Mouse (Mus musculus): Measurements from ENCODE around the gene Gpr176. TPM values are rescaled to one million over a fixed set of nuclear protein-coding genes. Genes with fewer than 3 reads are reported as not detected.
A peak's percentile ranks its signal among the peaks of the same experiment; 100 is the strongest.

Gene Gpr176
- polyA plus RNA-seq, 1 experiment = 2.4 TPM

- TF ChIP-seq POLR2A (IDR thresholded peaks at IDR 0.05; ENCODE audit: borderline replicate concordance, low read depth, low read length) (no peak), CTCF (IDR thresholded peaks at IDR 0.05; ENCODE audit: low read depth, low read length) (no peak)
- H3K4me1 ChIP-seq (ENCODE audit: control insufficient read depth, insufficient read depth, low read length) = peaks cover 3% of the 10 kb centered on the region
- H3K4me3 ChIP-seq (ENCODE audit: insufficient read depth, low read length) = no peak overlapping the region
- H3K27ac ChIP-seq (ENCODE audit: insufficient read depth, low read depth, low read length) = no peak overlapping the region
These were observed 28.9 kb upstream of the Gpr176 start for GRCm38 (mm10) chr2:118401834-118402727.

- no peak for TF ChIP-seq CTCF (IDR thresholded peaks at IDR 0.05; ENCODE audit: low read depth, low read length)
- TF ChIP-seq POLR2A (IDR thresholded peaks at IDR 0.05; ENCODE audit: borderline replicate concordance, low read depth, low read length) = no peak
- peaks cover 3% of the 10 kb centered on the region for H3K4me1 ChIP-seq (ENCODE audit: control insufficient read depth, insufficient read depth, low read length)
- no peak overlapping the region for H3K4me3 ChIP-seq (ENCODE audit: insufficient read depth, low read length)
- no peak overlapping the region for H3K27ac ChIP-seq (ENCODE audit: insufficient read depth, low read depth, low read length)
These were observed 26.5 kb upstream of the Gpr176 start for GRCm38 (mm10) chr2:118399751-118400150.

GRCm38 (mm10) chr2:118391201-118391600, 18.0 kb upstream of the Gpr176 start:
- TF ChIP-seq POLR2A (IDR thresholded peaks at IDR 0.05; ENCODE audit: borderline replicate concordance, low read depth, low read length) = no peak
- no peak for TF ChIP-seq CTCF (IDR thresholded peaks at IDR 0.05; ENCODE audit: low read depth, low read length)
- Histone ChIP-seq H3K4me3 (ENCODE audit: insufficient read depth, low read length) (no peak overlapping the region), H3K4me1 (ENCODE audit: control insufficient read depth, insufficient read depth, low read length) (peaks cover 12% of the 10 kb centered on the region), H3K27ac (ENCODE audit: insufficient read depth, low read depth, low read length) (no peak overlapping the region; the same call in 1 of the 2 replicates)

GRCm38 (mm10) chr2:118390072-118390471, 16.9 kb upstream of the Gpr176 start:
- Histone ChIP-seq H3K4me3 (ENCODE audit: insufficient read depth, low read length) (peak overlapping the region; percentile 37), H3K4me1 (ENCODE audit: control insufficient read depth, insufficient read depth, low read length) (peaks cover 12% of the 10 kb centered on the region), H3K27ac (ENCODE audit: insufficient read depth, low read depth, low read length) (peak overlapping the region; percentile 49)
- TF ChIP-seq POLR2A (IDR thresholded peaks at IDR 0.05; ENCODE audit: borderline replicate concordance, low read depth, low read length) (no peak), CTCF (IDR thresholded peaks at IDR 0.05; ENCODE audit: low read depth, low read length) (no peak)

- Histone ChIP-seq H3K27ac (ENCODE audit: insufficient read depth, low read depth, low read length) (peak overlapping the region; percentile 49), H3K4me3 (ENCODE audit: insufficient read depth, low read length) (peak overlapping the region; percentile 86), H3K4me1 (ENCODE audit: control insufficient read depth, insufficient read depth, low read length) (peaks cover 12% of the 10 kb centered on the region)
- TF ChIP-seq CTCF (IDR thresholded peaks at IDR 0.05; ENCODE audit: low read depth, low read length) (no peak), POLR2A (IDR thresholded peaks at IDR 0.05; ENCODE audit: borderline replicate concordance, low read depth, low read length) (no peak)
These were observed 16.4 kb upstream of the Gpr176 start for GRCm38 (mm10) chr2:118389569-118389968.

- peak within 1 kb of the TSS; percentile 54 for H3K27ac ChIP-seq (ENCODE audit: insufficient read depth, low read depth, low read length)
- peak within 1 kb of the TSS; percentile 86 for H3K4me3 ChIP-seq (ENCODE audit: insufficient read depth, low read length)
- H3K4me1 ChIP-seq (ENCODE audit: control insufficient read depth, insufficient read depth, low read length) = peaks cover 12% of the 10 kb centered on the region
- TF ChIP-seq CTCF (IDR thresholded peaks at IDR 0.05; ENCODE audit: low read depth, low read length) = no peak
- TF ChIP-seq POLR2A (IDR thresholded peaks at IDR 0.05; ENCODE audit: borderline replicate concordance, low read depth, low read length) = no peak
These were observed 15.4 kb upstream of the Gpr176 start, which contains the start of gene Eif2ak4 for GRCm38 (mm10) chr2:118388341-118389335. Gene Eif2ak4, plus strand, starts transcription at chr2:118388618.

- no peak overlapping the region for H3K4me3 ChIP-seq (ENCODE audit: insufficient read depth, low read length)
- TF ChIP-seq POLR2A (IDR thresholded peaks at IDR 0.05; ENCODE audit: borderline replicate concordance, low read depth, low read length) = no peak
- no peak for TF ChIP-seq CTCF (IDR thresholded peaks at IDR 0.05; ENCODE audit: low read depth, low read length)
- peaks cover 4% of the 10 kb centered on the region for H3K4me1 ChIP-seq (ENCODE audit: control insufficient read depth, insufficient read depth, low read length)
- H3K27ac ChIP-seq (ENCODE audit: insufficient read depth, low read depth, low read length) = no peak overlapping the region
These were observed 10.2 kb upstream of the Gpr176 start for GRCm38 (mm10) chr2:118383387-118383786.

- no peak overlapping the region for H3K27ac ChIP-seq (ENCODE audit: insufficient read depth, low read depth, low read length)
- TF ChIP-seq POLR2A (IDR thresholded peaks at IDR 0.05; ENCODE audit: borderline replicate concordance, low read depth, low read length) (no peak), CTCF (IDR thresholded peaks at IDR 0.05; ENCODE audit: low read depth, low read length) (no peak)
- H3K4me1 ChIP-seq (ENCODE audit: control insufficient read depth, insufficient read depth, low read length) = peaks cover 12% of the 10 kb centered on the region
- H3K4me3 ChIP-seq (ENCODE audit: insufficient read depth, low read length) = no peak overlapping the region
These were observed 6.5 kb upstream of the Gpr176 start for GRCm38 (mm10) chr2:118379756-118380155.

GRCm38 (mm10) chr2:118375931-118376330, 2.7 kb upstream of the Gpr176 start:
- H3K4me1 ChIP-seq (ENCODE audit: control insufficient read depth, insufficient read depth, low read length) = peaks cover 21% of the 10 kb centered on the region
- no peak overlapping the region for H3K4me3 ChIP-seq (ENCODE audit: insufficient read depth, low read length)
- H3K27ac ChIP-seq (ENCODE audit: insufficient read depth, low read depth, low read length) = peak overlapping the region; percentile 54
- no peak for TF ChIP-seq CTCF (IDR thresholded peaks at IDR 0.05; ENCODE audit: low read depth, low read length)
- TF ChIP-seq POLR2A (IDR thresholded peaks at IDR 0.05; ENCODE audit: borderline replicate concordance, low read depth, low read length) = no peak
